Mouse (Mus musculus): ENCODE measurements around the gene Mon2. TPM values are rescaled to one million over a fixed set of nuclear protein-coding genes. Genes with fewer than 3 reads are reported as not detected.

Mon2 gene
- polyA plus RNA-seq, 1 experiment from 2014 or later = 17.9 TPM

DNA sequence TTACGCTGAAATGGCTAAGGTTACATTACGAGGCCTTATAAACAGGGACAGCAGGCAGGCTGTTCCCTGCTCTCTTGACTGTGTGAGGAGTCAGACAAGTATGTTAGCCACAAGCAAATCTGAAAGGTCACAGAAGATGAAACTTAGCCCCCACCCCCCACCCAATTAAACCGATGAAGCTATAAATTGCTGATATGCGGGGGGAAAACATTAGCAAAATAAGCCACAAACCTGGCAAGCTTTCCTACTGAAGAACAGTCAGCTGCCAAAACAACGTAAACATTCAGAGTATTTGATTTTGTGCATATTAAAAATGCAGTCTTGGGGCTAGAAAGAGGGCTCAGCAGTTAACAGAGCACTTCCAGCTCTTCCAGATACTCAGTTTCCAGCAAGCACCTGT lies 31.8 kb upstream of the Mon2 start:
- Histone ChIP-seq H3K9me3 (ENCODE audit: control insufficient read depth, low read length) (no peaks in the 10 kb centered on the region), H3K27me3 (replicated peaks; ENCODE audit: control insufficient read depth, insufficient read depth, low read length) (no peaks in the 10 kb centered on the region), H3K27ac (ENCODE audit: low read depth, low read length) (no peak overlapping the region), H3K36me3 (ENCODE audit: control insufficient read depth, insufficient read depth, low read length) (peaks cover 3% of the 10 kb centered on the region; the same call in 1 of the 2 replicates), H3K4me1 (replicated peaks; ENCODE audit: control insufficient read depth, insufficient read depth, low read length) (no peaks in the 10 kb centered on the region), H3K9ac (ENCODE audit: low read depth, low read length) (no peak overlapping the region), H3K4me3 (ENCODE audit: low read depth, low read length) (no peak overlapping the region), H3K4me2 (no peak overlapping the region)
- DNase-seq (ENCODE audit: low spot score) (no peak), ATAC-seq (replicated peaks; ENCODE audit: low FRiP score) (no peak)
- WGBS = 97% methylated on average over 5 of the region's 5 CpGs

DNA sequence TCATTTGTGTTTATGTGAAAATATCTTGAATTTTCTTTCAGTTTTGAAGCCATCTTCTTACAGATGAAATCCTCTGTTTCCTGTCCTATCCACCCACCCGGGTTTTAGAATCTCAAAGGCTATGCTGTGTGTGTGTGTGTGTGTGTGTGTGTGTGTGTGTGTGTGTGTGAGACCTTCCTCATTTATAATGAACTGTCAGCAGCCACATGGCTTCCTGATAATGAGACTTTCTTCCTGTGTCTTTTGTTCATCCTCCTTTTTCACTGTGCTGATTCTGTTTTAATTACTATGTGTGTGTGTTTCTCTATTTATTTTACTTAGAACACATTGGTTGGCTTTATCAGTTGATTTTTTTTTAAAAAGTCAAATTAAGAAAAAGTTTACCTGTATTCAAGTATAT lies 25.0 kb upstream of the Mon2 start:
- H3K27me3 ChIP-seq (replicated peaks; ENCODE audit: control insufficient read depth, insufficient read depth, low read length) = no peaks in the 10 kb centered on the region
- no peak overlapping the region for H3K4me2 ChIP-seq
- H3K4me3 ChIP-seq (ENCODE audit: low read depth, low read length) = no peak overlapping the region
- WGBS = 43% methylated on average over 1 of the region's 1 CpGs
- no peak for ATAC-seq (replicated peaks; ENCODE audit: low FRiP score)
- DNase-seq (ENCODE audit: low spot score) = no peak
- no peak overlapping the region for H3K27ac ChIP-seq (ENCODE audit: low read depth, low read length)
- no peaks in the 10 kb centered on the region for H3K4me1 ChIP-seq (replicated peaks; ENCODE audit: control insufficient read depth, insufficient read depth, low read length)
- H3K36me3 ChIP-seq (ENCODE audit: control insufficient read depth, insufficient read depth, low read length) = no peaks in the 10 kb centered on the region
- no peak overlapping the region for H3K9ac ChIP-seq (ENCODE audit: low read depth, low read length)
- H3K9me3 ChIP-seq (ENCODE audit: control insufficient read depth, low read length) = no peaks in the 10 kb centered on the region

DNA sequence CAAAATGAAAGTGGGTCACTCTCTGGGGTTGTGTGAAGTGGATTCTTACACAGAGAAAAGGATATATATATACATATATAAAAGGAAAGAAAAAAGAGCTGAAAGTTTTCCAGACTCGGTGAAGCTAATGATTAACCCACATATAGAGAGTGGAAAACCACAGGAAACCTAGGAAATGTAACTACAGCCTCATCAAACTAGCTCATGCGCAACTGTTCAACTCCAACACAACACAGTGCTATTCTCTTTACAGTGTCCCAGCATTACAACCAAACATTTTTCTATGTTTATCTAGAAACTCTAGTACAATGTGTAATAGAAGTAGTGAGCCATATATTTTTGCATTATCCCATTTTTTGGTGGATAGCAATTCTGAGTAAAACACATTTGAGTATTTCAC lies 24.3 kb upstream of the Mon2 start:
- WGBS = 78% methylated on average over 2 of the region's 2 CpGs
- H3K4me3 ChIP-seq (ENCODE audit: low read depth, low read length) = no peak overlapping the region

DNA sequence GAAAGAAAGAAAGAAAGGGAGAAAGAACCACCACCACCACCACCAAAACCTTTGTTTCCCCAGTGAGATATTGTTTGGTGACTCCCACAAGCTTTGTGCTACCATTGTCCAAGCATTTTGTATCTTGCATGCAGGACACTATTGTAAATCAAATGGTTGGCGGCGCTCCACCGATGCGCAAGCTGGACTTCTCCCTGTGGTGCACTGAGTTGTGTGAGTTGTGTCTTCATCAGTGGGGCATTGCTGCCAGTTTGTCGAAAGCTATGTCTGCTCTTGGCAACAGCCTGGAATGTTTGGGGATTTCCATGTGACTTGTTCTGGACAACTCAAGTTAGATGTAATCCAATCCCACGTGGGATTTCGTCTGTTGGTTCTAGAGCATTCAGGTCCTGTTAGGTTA lies 18.2 kb upstream of the Mon2 start:
- Histone ChIP-seq H3K36me3 (ENCODE audit: control insufficient read depth, insufficient read depth, low read length) (no peaks in the 10 kb centered on the region), H3K9ac (ENCODE audit: low read depth, low read length) (no peak overlapping the region), H3K27ac (ENCODE audit: low read depth, low read length) (no peak overlapping the region), H3K27me3 (replicated peaks; ENCODE audit: control insufficient read depth, insufficient read depth, low read length) (no peaks in the 10 kb centered on the region), H3K4me1 (replicated peaks; ENCODE audit: control insufficient read depth, insufficient read depth, low read length) (no peaks in the 10 kb centered on the region), H3K4me3 (ENCODE audit: low read depth, low read length) (no peak overlapping the region), H3K4me2 (no peak overlapping the region), H3K9me3 (ENCODE audit: control insufficient read depth, low read length) (no peaks in the 10 kb centered on the region)
- ATAC-seq (replicated peaks; ENCODE audit: low FRiP score) (no peak), DNase-seq (ENCODE audit: low spot score) (peak; percentile 14)
- WGBS = 84% methylated on average over 7 of the region's 7 CpGs

More for the DNA sequence above, 24.3 kb upstream of the Mon2 start:
- no peak for ATAC-seq (replicated peaks; ENCODE audit: low FRiP score)
- Histone ChIP-seq H3K4me2 (no peak overlapping the region), H3K27me3 (replicated peaks; ENCODE audit: control insufficient read depth, insufficient read depth, low read length) (no peaks in the 10 kb centered on the region), H3K4me1 (replicated peaks; ENCODE audit: control insufficient read depth, insufficient read depth, low read length) (no peaks in the 10 kb centered on the region), H3K36me3 (ENCODE audit: control insufficient read depth, insufficient read depth, low read length) (no peaks in the 10 kb centered on the region), H3K9ac (ENCODE audit: low read depth, low read length) (no peak overlapping the region), H3K27ac (ENCODE audit: low read depth, low read length) (no peak overlapping the region), H3K9me3 (ENCODE audit: control insufficient read depth, low read length) (no peaks in the 10 kb centered on the region)
- DNase-seq (ENCODE audit: low spot score) = peak; percentile 6

DNA sequence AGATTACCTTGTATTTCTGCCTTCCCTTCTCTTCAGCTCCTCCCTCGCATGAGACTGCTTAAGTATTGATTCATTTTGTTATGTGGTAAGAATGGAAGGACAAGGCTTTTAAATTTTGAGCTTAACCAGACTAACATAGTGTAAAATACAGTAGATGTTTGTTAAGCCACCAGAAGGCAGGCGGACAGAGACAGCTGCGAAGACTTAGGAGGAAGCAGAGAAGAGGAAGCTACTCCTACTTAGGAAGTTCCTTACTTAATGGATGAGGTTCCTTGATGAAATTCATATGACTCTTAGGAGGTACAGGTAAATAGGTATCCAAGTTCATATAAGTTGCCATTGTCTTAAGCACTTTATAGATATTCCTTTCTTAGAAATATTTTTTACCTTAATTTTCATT lies 16.3 kb upstream of the Mon2 start:
- Histone ChIP-seq H3K36me3 (ENCODE audit: control insufficient read depth, insufficient read depth, low read length) (no peaks in the 10 kb centered on the region), H3K27ac (ENCODE audit: low read depth, low read length) (no peak overlapping the region), H3K9ac (ENCODE audit: low read depth, low read length) (no peak overlapping the region), H3K4me2 (no peak overlapping the region), H3K27me3 (replicated peaks; ENCODE audit: control insufficient read depth, insufficient read depth, low read length) (no peaks in the 10 kb centered on the region), H3K9me3 (ENCODE audit: control insufficient read depth, low read length) (no peaks in the 10 kb centered on the region), H3K4me1 (replicated peaks; ENCODE audit: control insufficient read depth, insufficient read depth, low read length) (no peaks in the 10 kb centered on the region), H3K4me3 (ENCODE audit: low read depth, low read length) (no peak overlapping the region)
- WGBS = 42% methylated on average over 3 of the region's 3 CpGs
- no peak for ATAC-seq (replicated peaks; ENCODE audit: low FRiP score)
- peak; percentile 9 for DNase-seq (ENCODE audit: low spot score)

DNA sequence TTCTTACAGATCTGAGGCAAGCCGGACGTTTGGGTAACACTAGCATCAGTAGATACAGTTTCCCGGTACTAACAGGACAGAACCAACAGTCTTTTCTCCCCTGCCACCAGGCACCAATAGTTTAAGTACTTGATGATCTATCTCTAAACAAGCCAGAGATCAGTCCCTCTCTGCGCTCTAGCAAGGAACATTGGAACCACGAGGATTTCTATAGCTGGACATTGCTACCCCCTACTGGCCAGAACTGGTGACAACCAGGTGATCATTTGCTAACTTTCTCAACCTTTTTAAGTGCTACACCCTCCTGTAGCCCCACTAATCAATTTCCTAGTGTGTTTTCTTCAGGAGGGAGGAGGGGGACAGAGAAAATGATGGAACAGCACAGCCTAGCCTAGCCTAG lies 15.4 kb upstream of the Mon2 start:
- Histone ChIP-seq H3K36me3 (ENCODE audit: control insufficient read depth, insufficient read depth, low read length) (no peaks in the 10 kb centered on the region), H3K9me3 (ENCODE audit: control insufficient read depth, low read length) (no peaks in the 10 kb centered on the region), H3K4me3 (ENCODE audit: low read depth, low read length) (no peak overlapping the region), H3K27me3 (replicated peaks; ENCODE audit: control insufficient read depth, insufficient read depth, low read length) (no peaks in the 10 kb centered on the region), H3K27ac (ENCODE audit: low read depth, low read length) (no peak overlapping the region), H3K4me2 (no peak overlapping the region), H3K4me1 (replicated peaks; ENCODE audit: control insufficient read depth, insufficient read depth, low read length) (no peaks in the 10 kb centered on the region), H3K9ac (ENCODE audit: low read depth, low read length) (no peak overlapping the region)
- 29% methylated on average over 5 of the region's 5 CpGs for WGBS
- ATAC-seq (replicated peaks; ENCODE audit: low FRiP score) (peak; percentile 61; the same call in 1 of the 2 replicates), DNase-seq (ENCODE audit: low spot score) (peak; percentile 36)

DNA sequence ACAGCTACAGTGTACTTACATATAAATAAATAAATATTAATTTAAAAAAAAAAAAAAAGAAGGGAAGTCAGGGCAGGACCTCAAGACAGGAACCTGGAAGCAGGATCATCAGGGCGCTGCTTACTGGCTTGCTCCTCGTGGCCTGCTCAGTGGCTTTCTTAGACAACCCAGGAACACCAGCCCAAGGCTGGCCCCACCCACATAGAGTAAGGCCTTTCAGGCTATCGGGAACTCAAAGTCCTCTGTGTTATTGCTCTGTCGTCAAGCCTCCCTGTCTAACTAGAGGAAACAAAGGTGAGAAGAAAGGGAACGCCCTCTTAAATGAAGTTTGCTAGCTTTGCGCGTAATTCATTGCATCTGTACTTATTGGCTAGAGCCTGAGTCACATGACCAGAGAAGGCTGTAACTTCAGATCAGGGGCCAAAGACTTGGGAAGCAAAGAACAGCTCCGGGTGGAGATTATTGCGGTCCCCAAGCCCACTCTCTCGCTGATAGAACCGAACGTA lies 13.2 kb upstream of the Mon2 start:
- ATAC-seq (replicated peaks; ENCODE audit: low FRiP score) (no peak), DNase-seq (ENCODE audit: low spot score) (peak; percentile 20)
- H3K4me2 ChIP-seq = no peak overlapping the region
- H3K27ac ChIP-seq (ENCODE audit: low read depth, low read length) = no peak overlapping the region
- no peak overlapping the region for H3K9ac ChIP-seq (ENCODE audit: low read depth, low read length)
- no peak overlapping the region for H3K4me3 ChIP-seq (ENCODE audit: low read depth, low read length)
- 79% methylated on average over 12 of the region's 12 CpGs for WGBS
- no peaks in the 10 kb centered on the region for H3K27me3 ChIP-seq (replicated peaks; ENCODE audit: control insufficient read depth, insufficient read depth, low read length)
- no peaks in the 10 kb centered on the region for H3K36me3 ChIP-seq (ENCODE audit: control insufficient read depth, insufficient read depth, low read length)
- no peaks in the 10 kb centered on the region for H3K9me3 ChIP-seq (ENCODE audit: control insufficient read depth, low read length)
- H3K4me1 ChIP-seq (replicated peaks; ENCODE audit: control insufficient read depth, insufficient read depth, low read length) = no peaks in the 10 kb centered on the region

DNA sequence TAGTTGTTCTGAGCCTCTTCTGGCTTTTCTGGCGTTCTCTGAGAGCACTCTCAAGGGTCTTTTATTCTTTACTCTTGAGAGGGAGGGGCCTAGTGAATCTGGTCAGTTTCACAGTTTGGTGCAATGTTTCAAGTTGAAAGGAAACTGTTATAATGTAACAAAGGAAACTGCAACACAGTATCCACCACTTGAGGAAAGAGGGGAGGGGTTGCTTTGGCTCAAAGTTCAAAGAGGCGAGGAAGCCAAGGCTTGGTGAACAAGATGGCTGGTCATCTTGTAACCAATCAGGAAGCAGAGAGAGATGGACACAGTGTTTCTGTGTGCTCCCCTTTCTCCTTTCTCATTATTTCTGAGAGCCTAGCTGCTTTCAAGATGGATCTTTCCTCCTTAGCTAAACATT lies 10.5 kb upstream of the Mon2 start:
- no peak for ATAC-seq (replicated peaks; ENCODE audit: low FRiP score)
- no peak overlapping the region for H3K4me2 ChIP-seq
- no peaks in the 10 kb centered on the region for H3K9me3 ChIP-seq (ENCODE audit: control insufficient read depth, low read length)
- H3K4me1 ChIP-seq (replicated peaks; ENCODE audit: control insufficient read depth, insufficient read depth, low read length) = no peaks in the 10 kb centered on the region
- peak; percentile 7 for DNase-seq (ENCODE audit: low spot score)
- no peak overlapping the region for H3K4me3 ChIP-seq (ENCODE audit: low read depth, low read length)
- WGBS = 73% methylated on average over 2 of the region's 2 CpGs
- no peak overlapping the region for H3K9ac ChIP-seq (ENCODE audit: low read depth, low read length)
- H3K27me3 ChIP-seq (replicated peaks; ENCODE audit: control insufficient read depth, insufficient read depth, low read length) = no peaks in the 10 kb centered on the region
- H3K27ac ChIP-seq (ENCODE audit: low read depth, low read length) = no peak overlapping the region
- H3K36me3 ChIP-seq (ENCODE audit: control insufficient read depth, insufficient read depth, low read length) = no peaks in the 10 kb centered on the region

DNA sequence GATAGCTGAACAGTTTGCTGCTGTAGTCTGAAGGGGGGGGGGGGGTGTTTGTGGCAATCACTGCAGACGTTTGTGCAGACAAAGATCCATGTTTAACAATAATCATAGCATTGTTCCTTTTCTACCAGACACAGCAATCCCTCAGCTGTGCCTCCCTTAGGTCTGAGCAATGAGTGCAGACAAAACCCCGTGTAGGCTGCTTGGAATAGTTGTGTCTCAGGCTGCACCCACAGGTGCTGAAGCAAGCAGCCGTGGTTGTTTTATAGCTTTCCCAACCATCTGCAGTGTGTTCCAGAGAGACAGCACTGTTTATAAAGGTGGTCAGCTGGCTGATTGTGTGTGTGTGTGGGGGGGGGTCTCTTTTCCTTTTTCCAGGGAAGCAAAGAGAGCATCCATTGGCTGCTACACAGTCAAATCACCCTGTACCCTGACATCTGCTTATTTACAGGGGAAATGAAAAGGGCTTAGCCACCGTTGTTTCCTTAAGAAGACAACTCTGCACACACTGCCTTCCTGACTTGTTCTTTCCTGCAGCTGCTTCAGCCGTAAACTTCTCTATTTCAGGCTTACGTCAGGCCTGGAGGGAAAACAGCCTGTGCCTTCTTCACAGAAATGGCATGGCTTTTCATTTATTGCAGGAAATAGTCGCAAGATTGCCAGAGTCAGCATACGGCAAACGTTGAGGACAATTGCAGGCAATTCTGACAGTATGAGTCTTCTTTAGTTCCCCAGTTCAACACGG lies 8.8 kb upstream of the Mon2 start:
- Histone ChIP-seq H3K9ac (ENCODE audit: low read depth, low read length) (no peak overlapping the region), H3K27ac (ENCODE audit: low read depth, low read length) (no peak overlapping the region), H3K36me3 (ENCODE audit: control insufficient read depth, insufficient read depth, low read length) (no peaks in the 10 kb centered on the region), H3K4me3 (ENCODE audit: low read depth, low read length) (no peak overlapping the region), H3K27me3 (replicated peaks; ENCODE audit: control insufficient read depth, insufficient read depth, low read length) (no peaks in the 10 kb centered on the region), H3K9me3 (ENCODE audit: control insufficient read depth, low read length) (no peaks in the 10 kb centered on the region), H3K4me1 (replicated peaks; ENCODE audit: control insufficient read depth, insufficient read depth, low read length) (no peaks in the 10 kb centered on the region), H3K4me2 (no peak overlapping the region)
- 55% methylated on average over 10 of the region's 10 CpGs for WGBS
- DNase-seq (ENCODE audit: low spot score) (peak; percentile 28), ATAC-seq (replicated peaks; ENCODE audit: low FRiP score) (no peak)

All from liver, embryonic 11.5 days (tissue).